Mouse (Mus musculus): ENCODE data around the gene Rps10. TPM values are rescaled to one million over a fixed set of nuclear protein-coding genes. Genes with fewer than 3 reads are reported as not detected.

Rps10 gene
- 828 and 879 TPM in 2 replicates for polyA plus RNA-seq (2015; fragmentation: Nextera tagmentation; extraction: Ambion mirVana)

DNA sequence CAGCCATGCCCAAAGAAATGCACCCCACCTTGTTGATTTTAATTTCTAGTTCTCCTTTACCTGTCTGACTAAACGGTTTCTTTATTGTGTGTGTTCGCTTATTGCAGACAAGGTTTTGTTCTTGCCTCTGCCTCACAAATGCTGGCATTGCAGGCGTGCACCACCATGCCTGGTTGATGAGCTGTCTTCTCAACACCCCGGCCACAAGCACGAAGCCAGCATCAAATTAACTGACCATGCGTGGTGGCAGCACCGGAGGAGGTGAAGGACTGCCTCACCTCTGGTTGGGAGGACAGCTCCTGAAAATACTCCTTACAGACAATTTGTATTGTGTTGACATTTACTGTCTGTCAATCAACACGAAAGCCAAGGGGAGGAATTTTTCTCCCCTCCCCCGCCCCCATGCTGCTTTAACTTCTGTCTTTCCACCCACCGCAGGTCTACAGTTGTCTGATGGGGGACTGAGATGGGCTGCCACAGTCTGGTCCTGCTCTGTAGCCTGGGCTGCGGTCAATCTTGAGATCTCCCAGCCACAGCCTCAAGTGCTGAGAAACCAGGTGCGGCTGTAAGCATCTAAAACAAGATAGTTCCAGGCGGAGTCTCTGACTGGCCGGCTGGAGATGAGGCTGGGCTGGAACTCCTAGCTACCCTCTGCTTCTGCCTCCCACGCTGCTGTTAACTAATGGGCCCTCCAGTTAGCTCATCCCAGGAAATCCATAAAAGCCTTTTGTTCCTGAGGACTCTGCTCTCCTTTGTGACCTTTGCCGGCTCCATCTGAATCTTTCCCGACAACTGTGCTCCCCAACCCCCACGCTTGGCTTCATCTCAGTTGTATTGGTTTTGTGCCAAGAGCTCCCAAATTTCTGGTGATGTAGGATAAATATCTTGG is at the start of gene Rps10:
TSS of gene Rps10 (minus strand) at position 538 of the 889 bp plus-strand sequence.
- Histone ChIP-seq H3K9me3 (ENCODE audit: control insufficient read depth, low read length) (no peaks in the 10 kb centered on the region), H3K4me3 (ENCODE audit: low read depth, low read length) (peak within 1 kb of the TSS; percentile 93), H3K4me2 (replicated peaks; ENCODE audit: low read depth) (peak within 1 kb of the TSS; percentile 45; the same call in 1 of the 2 replicates), H3K9ac (ENCODE audit: low read length) (no peak within 1 kb of the TSS), H3K4me1 (replicated peaks; ENCODE audit: control insufficient read depth, insufficient read depth) (0 out of 2 replicates have a peak, but pooled peaks cover 3% of the 10 kb centered on the region), H3K36me3 (ENCODE audit: control insufficient read depth, insufficient read depth, low read length) (peaks cover 10% of the 10 kb centered on the region), H3K27ac (replicated peaks) (peak within 1 kb of the TSS; percentile 30; the same call in 1 of the 2 replicates), H3K27me3 (ENCODE audit: control insufficient read depth, insufficient read depth, low read length) (no peaks in the 10 kb centered on the region)
- TF ChIP-seq CTCF (IDR thresholded peaks at IDR 0.05; ENCODE audit: low read depth) (no peak), EP300 (optimal IDR thresholded peaks at IDR 0.05) (no peak)
- 52% methylated on average over 18 of the region's 18 CpGs for WGBS
- DNase-seq (ENCODE audit: low spot score) (no peak), ATAC-seq (ENCODE audit: low FRiP score, low TSS enrichment) (no peak)

DNA sequence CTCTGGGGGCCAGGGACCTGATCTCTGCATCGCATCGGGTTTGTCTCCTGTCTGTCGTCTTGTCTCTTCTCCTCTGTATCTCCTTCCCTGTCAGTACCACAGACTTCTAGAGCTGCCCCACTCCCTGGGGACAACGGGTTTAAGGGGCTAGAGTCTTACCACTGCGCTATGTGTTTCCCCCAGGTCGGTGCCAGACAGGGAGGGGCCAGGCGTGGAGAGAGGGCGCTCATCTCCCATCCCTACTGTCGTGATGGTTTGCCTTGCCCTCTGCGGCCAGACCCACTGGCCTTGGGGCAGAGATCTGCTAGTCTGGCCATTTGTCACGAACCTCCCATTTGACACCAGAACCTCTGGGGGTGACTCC is 49.1 kb upstream of the Rps10 start:
- DNase-seq (ENCODE audit: low spot score): no peak
- Histone ChIP-seq H3K4me1 (replicated peaks; ENCODE audit: control insufficient read depth, insufficient read depth) (peaks cover 2% of the 10 kb centered on the region; the same call in 1 of the 2 replicates), H3K36me3 (ENCODE audit: control insufficient read depth, insufficient read depth, low read length) (no peaks in the 10 kb centered on the region), H3K9me3 (ENCODE audit: control insufficient read depth, low read length) (no peaks in the 10 kb centered on the region), H3K4me3 (ENCODE audit: low read depth, low read length) (peak overlapping the region; percentile 37), H3K27ac (replicated peaks) (no peak overlapping the region), H3K4me2 (replicated peaks; ENCODE audit: low read depth) (peak overlapping the region; percentile 60), H3K9ac (ENCODE audit: low read length) (no peak overlapping the region), H3K27me3 (ENCODE audit: control insufficient read depth, insufficient read depth, low read length) (peaks cover 6% of the 10 kb centered on the region; the same call in 1 of the 2 replicates)
- ATAC-seq (ENCODE audit: low FRiP score, low TSS enrichment): no peak
- 2% methylated on average over 11 of the region's 11 CpGs for WGBS
- TF ChIP-seq CTCF (IDR thresholded peaks at IDR 0.05; ENCODE audit: low read depth) (no peak), EP300 (optimal IDR thresholded peaks at IDR 0.05) (no peak)

DNA sequence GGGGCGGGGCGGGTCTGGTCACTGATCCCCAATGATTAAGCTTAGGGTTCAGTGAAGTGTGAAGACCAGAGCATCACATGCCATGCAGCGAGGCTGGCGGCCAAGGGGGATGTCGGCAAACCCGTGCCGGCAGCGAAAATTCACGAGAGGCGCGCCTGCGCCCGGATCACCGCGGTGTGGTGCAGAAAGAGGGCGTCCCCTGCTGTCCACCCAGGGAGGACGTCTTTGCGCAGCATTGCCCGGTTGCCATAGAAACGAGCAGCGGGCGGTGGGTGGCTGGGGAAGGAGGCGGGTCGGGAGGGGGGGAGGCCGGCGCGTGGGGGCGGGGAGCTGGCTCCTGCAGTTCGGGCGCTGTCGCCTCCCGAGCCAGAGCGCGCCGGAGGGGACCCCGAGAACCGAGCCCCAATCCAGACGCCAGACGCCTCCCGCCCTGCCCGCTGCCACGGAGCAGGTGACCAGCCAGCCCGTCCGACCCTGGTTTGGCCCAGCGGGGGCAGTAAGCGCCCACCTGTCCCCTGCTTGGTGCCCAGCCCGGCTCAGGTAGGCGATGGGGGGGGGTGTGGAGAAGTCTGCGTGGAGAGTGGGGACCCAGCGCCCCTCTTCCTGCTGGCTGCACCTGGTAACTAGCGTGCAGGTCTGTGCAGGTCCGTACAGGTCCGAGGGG is 48.5 kb upstream of the Rps10 start:
- H3K4me3 ChIP-seq (ENCODE audit: low read depth, low read length): peak overlapping the region; percentile 37
- no peak overlapping the region for H3K9ac ChIP-seq (ENCODE audit: low read length)
- H3K27ac ChIP-seq (replicated peaks): no peak overlapping the region
- H3K36me3 ChIP-seq (ENCODE audit: control insufficient read depth, insufficient read depth, low read length): no peaks in the 10 kb centered on the region
- DNase-seq (ENCODE audit: low spot score) (peak; percentile 62), ATAC-seq (ENCODE audit: low FRiP score, low TSS enrichment) (0 out of 2 replicates have a peak, but pooled peaks have one; percentile 28)
- H3K27me3 ChIP-seq (ENCODE audit: control insufficient read depth, insufficient read depth, low read length): peaks cover 6% of the 10 kb centered on the region; the same call in 1 of the 2 replicates
- peaks cover 2% of the 10 kb centered on the region; the same call in 1 of the 2 replicates for H3K4me1 ChIP-seq (replicated peaks; ENCODE audit: control insufficient read depth, insufficient read depth)
- under 1% methylated on average over 36 of the region's 53 CpGs for WGBS
- H3K4me2 ChIP-seq (replicated peaks; ENCODE audit: low read depth): peak overlapping the region; percentile 60
- H3K9me3 ChIP-seq (ENCODE audit: control insufficient read depth, low read length): no peaks in the 10 kb centered on the region
- TF ChIP-seq CTCF (IDR thresholded peaks at IDR 0.05; ENCODE audit: low read depth) (peak; percentile 68), EP300 (optimal IDR thresholded peaks at IDR 0.05) (no peak)

DNA sequence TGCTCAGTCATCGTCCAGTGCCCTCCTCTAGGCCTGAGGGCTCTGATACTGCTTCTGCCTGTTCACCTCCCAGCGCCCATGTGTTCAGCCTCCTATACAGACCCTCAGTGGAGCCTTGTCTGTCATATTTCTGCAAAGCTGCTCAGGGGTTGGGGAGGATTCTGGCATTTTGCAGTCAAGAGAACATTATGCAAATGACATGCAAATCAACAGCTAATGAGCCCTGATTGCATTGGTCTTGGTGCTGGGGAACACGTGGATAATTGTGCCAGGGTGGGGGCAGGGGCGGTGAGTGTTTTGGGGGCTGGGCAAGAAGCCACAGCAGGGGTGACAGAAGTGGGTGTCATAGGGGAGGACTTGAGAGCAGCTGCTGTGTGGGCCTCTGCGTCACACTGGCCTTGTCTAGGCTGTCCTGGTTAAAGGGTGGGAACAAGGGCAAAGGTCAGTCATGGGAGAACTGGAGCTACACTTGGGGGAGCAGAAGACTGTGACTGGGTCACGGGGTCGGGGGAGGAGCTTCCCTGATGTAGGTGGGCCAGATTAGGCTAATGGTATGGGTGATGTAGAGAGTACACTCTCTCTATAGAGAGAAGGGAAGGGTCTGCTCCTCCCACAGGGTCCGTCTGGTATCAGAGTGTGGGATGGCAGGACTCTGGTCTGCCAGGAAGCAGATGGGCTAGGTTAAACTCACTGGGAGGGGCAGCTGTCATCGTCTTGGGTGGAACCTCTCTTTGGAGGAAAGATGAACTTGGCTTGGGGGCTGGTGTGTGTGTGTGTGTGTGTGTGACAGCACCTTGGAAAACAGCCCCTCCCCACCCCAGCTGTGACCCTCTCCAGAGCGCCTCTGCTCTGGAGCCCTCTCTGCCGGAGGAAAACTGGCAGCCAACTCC is 42.7 kb upstream of the Rps10 start:
- Histone ChIP-seq H3K4me3 (ENCODE audit: low read depth, low read length) (no peak overlapping the region), H3K36me3 (ENCODE audit: control insufficient read depth, insufficient read depth, low read length) (no peaks in the 10 kb centered on the region), H3K27ac (replicated peaks) (no peak overlapping the region), H3K4me1 (replicated peaks; ENCODE audit: control insufficient read depth, insufficient read depth) (no peaks in the 10 kb centered on the region), H3K27me3 (ENCODE audit: control insufficient read depth, insufficient read depth, low read length) (no peaks in the 10 kb centered on the region), H3K9ac (ENCODE audit: low read length) (no peak overlapping the region), H3K9me3 (ENCODE audit: control insufficient read depth, low read length) (no peaks in the 10 kb centered on the region), H3K4me2 (replicated peaks; ENCODE audit: low read depth) (no peak overlapping the region)
- ATAC-seq (ENCODE audit: low FRiP score, low TSS enrichment) (no peak), DNase-seq (ENCODE audit: low spot score) (no peak)
- 47% methylated on average over 11 of the region's 11 CpGs for WGBS
- TF ChIP-seq EP300 (optimal IDR thresholded peaks at IDR 0.05) (no peak), CTCF (IDR thresholded peaks at IDR 0.05; ENCODE audit: low read depth) (no peak)

DNA sequence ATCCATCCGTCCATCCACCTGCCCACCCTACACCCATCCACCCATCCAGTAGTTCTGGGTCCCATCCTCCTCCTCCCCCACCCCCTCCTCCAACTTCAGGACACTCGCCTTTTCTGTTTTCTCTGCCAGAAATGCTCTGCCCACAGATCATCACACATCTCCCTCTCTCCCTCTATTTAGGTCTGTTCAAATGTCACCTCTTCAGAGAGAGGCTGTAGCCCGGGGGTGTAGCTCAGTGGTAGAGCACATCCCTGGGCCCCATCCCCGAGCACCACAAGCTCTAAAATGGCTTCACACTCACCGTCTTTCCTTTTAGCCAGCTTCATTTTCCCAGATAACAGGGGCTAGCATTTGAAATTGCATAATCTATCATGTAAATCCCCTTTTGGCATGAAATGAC is 41.3 kb upstream of the Rps10 start:
- no peak for DNase-seq (ENCODE audit: low spot score)
- TF ChIP-seq EP300 (optimal IDR thresholded peaks at IDR 0.05): no peak
- TF ChIP-seq CTCF (IDR thresholded peaks at IDR 0.05; ENCODE audit: low read depth): no peak
- no peak overlapping the region for H3K4me2 ChIP-seq (replicated peaks; ENCODE audit: low read depth)
- H3K4me3 ChIP-seq (ENCODE audit: low read depth, low read length): no peak overlapping the region
- no peaks in the 10 kb centered on the region for H3K4me1 ChIP-seq (replicated peaks; ENCODE audit: control insufficient read depth, insufficient read depth)
- no peaks in the 10 kb centered on the region for H3K36me3 ChIP-seq (ENCODE audit: control insufficient read depth, insufficient read depth, low read length)
- no peaks in the 10 kb centered on the region for H3K9me3 ChIP-seq (ENCODE audit: control insufficient read depth, low read length)
- WGBS: 78% methylated on average over 5 of the region's 5 CpGs
- H3K27me3 ChIP-seq (ENCODE audit: control insufficient read depth, insufficient read depth, low read length): no peaks in the 10 kb centered on the region
- H3K27ac ChIP-seq (replicated peaks): no peak overlapping the region
- no peak overlapping the region for H3K9ac ChIP-seq (ENCODE audit: low read length)
- ATAC-seq (ENCODE audit: low FRiP score, low TSS enrichment): no peak

Data from stomach, postnatal 0 days (tissue).